Mouse (Mus musculus) kidney, embryonic 14.5 days (tissue): ENCODE results near the gene Utp4. TPM values are rescaled to one million over a fixed set of nuclear protein-coding genes. Genes with fewer than 3 reads are reported as not detected.

Experiments
- ATAC-seq: fragments of 200-750 bp; cut with Nextera tagmentation; 2 replicates; pipeline ENCODE4 v1.8.0; 2017; ENCODE audit warnings: moderate number of reproducible peaks, mild to moderate bottlenecking, moderate TSS enrichment, moderate library complexity; ENCODE audit not compliant: low FRiP score, low TSS enrichment
- H3K27ac ChIP-seq: fragments of 300-500 bp; sonication (generic); 2 replicates; pipeline ENCODE4 v1.5.1; 2014; ENCODE audit warnings: low read depth, mild to moderate bottlenecking, low read length, moderate library complexity, mixed read lengths
- H3K27me3 ChIP-seq: fragments of 300-500 bp; sonication (generic); 2 replicates; pipeline ENCODE4 v1.6.1; 2014; ENCODE audit warnings: mild to moderate bottlenecking, low read length; ENCODE audit not compliant: control insufficient read depth, insufficient read depth
- H3K36me3 ChIP-seq: fragments of 300-500 bp; sonication (generic); 2 replicates; pipeline ENCODE4 v1.6.1; 2014; ENCODE audit warnings: low read length, mixed read lengths; ENCODE audit not compliant: control insufficient read depth, insufficient read depth
- H3K4me1 ChIP-seq: fragments of 300-500 bp; sonication (generic); 2 replicates; pipeline ENCODE4 v1.6.1; 2014; ENCODE audit warnings: low read length, mixed read lengths; ENCODE audit not compliant: control insufficient read depth, insufficient read depth
- H3K4me2 ChIP-seq: fragments of 300-500 bp; sonication (generic); replicated peaks from 2 replicates; pipeline ENCODE4 v1.6.1; 2014; ENCODE audit warnings: low read depth, mild to moderate bottlenecking, low read length
- H3K4me3 ChIP-seq: fragments of 300-500 bp; sonication (generic); 2 replicates; pipeline ENCODE4 v1.5.1; 2014; ENCODE audit warnings: mild to moderate bottlenecking, low read length
- H3K9ac ChIP-seq: fragments of 300-500 bp; sonication (generic); 2 replicates; pipeline ENCODE4 v1.6.1; 2014; ENCODE audit warnings: low read depth, mild to moderate bottlenecking, low read length, moderate library complexity
- H3K9me3 ChIP-seq: fragments of 300-500 bp; sonication (generic); 2 replicates; pipeline ENCODE4 v1.6.1; 2016; ENCODE audit warnings: low read length; ENCODE audit not compliant: control insufficient read depth
- WGBS: fragments of 180-500 bp; shearing (Covaris S2); extraction: QIAGEN DNeasy Blood & Tissue Kit; methylation state at CpG from one replicate; pipeline ENCODE4 v1.1.7; 2014; 5-methylcytosine and 5-hydroxymethylcytosine counted together
- polyA plus RNA-seq: library from polyadenylated mRNA; unstranded; fragments of >200 nt; fragmentation: Nextera tagmentation; extraction: Ambion mirVana; gene quantifications from 2 replicates; pipeline ENCODE4 v1.2.1, GENCODE M21; 2014

Utp4 gene
- polyA plus RNA-seq = 72.7 and 92.6 TPM in 2 replicates

DNA sequence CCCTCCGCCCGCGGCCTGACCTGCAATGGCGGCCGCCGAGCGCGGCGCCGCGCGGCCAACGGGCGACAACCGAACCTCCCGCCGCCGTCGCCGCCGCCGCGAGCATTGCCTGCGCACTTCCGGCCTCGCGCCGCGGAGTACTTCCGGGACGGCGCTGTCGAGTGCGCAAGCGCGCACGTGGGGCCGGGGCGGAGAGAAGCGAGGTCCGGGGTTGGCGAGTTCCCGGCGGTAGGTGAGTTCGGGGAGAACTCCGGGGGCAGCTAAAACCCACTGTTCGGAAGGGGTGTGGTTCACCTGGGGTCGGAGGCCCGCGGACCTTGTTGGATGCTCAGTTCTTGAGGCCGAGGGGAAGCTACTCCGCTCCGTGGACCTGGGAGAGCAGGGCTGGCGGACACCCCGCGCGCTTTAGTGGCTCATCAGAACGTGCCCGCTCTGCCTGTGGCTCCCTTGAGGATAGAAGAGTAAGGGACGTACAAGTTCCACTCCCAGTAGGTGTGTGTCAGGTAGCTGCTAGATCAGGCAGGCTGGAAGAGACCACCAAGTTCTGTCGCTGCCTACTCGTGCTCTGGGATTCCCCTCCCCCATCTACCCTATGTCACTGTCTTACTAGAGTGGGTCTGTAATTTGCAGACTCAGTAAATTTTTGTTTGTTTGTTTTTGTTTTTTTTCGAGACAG is at the start of gene Utp4:
Utp4 (plus strand) TSS at position 156 of the 676 bp plus-strand sequence.
- peak; percentile 95 for ATAC-seq
- Histone ChIP-seq H3K27me3 (no peaks in the 10 kb centered on the region), H3K27ac (peak within 1 kb of the TSS; percentile 98), H3K36me3 (peaks cover 30% of the 10 kb centered on the region), H3K4me3 (peak within 1 kb of the TSS; percentile 91), H3K9me3 (no peaks in the 10 kb centered on the region), H3K4me2 (peak within 1 kb of the TSS; percentile 60), H3K4me1 (peaks cover 20% of the 10 kb centered on the region), H3K9ac (peak within 1 kb of the TSS; percentile 99)
- under 1% methylated on average over 39 of the region's 63 CpGs for WGBS

DNA sequence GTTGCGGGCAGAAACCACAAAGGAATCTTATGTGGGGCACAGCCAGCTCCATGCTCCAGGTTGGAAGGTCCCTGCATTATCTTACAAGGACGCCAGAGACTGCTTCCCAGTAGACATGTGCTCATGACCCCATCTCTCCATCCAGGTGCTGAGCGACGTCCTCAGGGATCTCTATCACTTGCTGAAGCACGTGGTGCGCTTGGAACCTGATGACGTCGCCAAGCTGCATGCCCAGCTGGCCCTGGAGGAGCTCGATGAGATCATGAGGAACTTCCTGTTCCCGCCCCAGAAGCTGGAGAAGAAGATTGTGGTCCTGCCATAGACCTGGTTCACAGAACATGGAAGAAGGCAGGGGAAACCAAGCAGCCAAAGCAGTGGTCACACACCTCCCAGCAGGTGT is 43.4 kb upstream of the Utp4 start:
- Histone ChIP-seq H3K36me3 (peaks cover 5% of the 10 kb centered on the region; the same call in 1 of the 2 replicates), H3K4me2 (no peak overlapping the region), H3K9me3 (no peaks in the 10 kb centered on the region), H3K27me3 (no peaks in the 10 kb centered on the region), H3K4me1 (peaks cover 3% of the 10 kb centered on the region; the same call in 1 of the 2 replicates), H3K9ac (no peak overlapping the region), H3K27ac (no peak overlapping the region), H3K4me3 (no peak overlapping the region)
- ATAC-seq = no peak
- 85% methylated on average over 10 of the region's 10 CpGs for WGBS

DNA sequence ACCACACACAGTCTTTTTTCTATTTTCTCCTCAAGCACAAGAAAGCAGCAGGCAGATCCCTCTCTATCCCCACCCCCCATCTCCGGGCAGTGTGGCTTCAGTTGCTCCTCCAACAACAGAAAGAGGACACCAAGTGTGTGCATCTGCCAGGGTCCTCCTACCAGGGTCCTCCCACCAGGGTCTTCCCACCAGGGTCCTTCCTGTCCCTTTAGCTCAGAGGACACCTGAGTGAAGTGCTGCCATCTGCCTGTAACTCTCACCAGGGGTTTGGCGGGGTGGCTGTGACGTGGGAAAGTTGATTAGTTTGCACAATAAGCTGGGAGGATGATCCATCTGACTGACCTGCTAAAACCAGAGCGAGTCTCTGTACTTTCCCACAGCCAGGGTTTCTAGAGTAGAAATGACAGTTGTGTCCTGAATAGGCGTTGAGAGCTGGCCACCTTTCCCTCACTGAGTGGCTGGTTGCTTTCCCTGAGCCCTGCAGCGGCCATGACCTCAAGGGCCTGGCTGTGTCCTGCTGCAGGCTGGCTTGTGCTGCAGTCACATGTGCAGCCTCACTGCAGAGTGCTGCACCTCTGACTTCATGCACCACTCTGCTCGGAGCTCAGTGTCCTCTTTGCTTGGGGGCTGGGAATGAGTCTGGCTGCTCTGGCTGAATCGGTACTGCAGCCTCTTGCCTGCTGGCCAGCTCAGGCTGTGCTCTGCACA is 38.7 kb upstream of the Utp4 start:
- ATAC-seq = peak; percentile 44
- Histone ChIP-seq H3K27me3 (no peaks in the 10 kb centered on the region), H3K4me1 (peaks cover 5% of the 10 kb centered on the region; the same call in 1 of the 2 replicates), H3K4me3 (no peak overlapping the region), H3K9me3 (no peaks in the 10 kb centered on the region), H3K27ac (peak overlapping the region; percentile 59; the same call in 1 of the 2 replicates), H3K9ac (no peak overlapping the region), H3K36me3 (peaks cover 5% of the 10 kb centered on the region; the same call in 1 of the 2 replicates), H3K4me2 (no peak overlapping the region)
- WGBS = 32% methylated on average over 8 of the region's 8 CpGs

DNA sequence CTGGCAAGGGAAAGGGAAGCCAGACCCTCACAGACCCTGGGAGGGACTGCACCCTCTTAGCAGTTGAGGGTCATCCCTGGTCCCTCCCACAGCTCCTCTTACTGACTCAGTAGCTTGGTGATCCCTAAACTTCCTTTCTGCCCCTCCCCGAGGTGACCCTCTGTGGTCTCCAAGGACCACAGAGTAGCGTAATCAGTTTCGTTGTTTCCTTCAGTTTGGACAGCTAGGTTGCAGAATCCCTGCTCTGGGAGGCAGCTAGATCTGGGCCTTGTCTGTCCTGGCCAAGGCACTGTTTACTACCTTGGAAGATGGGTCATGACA is 38.2 kb upstream of the Utp4 start:
- Histone ChIP-seq H3K4me3 (no peak overlapping the region), H3K9ac (no peak overlapping the region), H3K4me1 (peaks cover 5% of the 10 kb centered on the region; the same call in 1 of the 2 replicates), H3K9me3 (no peaks in the 10 kb centered on the region), H3K36me3 (peaks cover 4% of the 10 kb centered on the region; the same call in 1 of the 2 replicates), H3K4me2 (no peak overlapping the region), H3K27ac (peak overlapping the region; percentile 59; the same call in 1 of the 2 replicates), H3K27me3 (no peaks in the 10 kb centered on the region)
- WGBS = 68% methylated on average over 3 of the region's 3 CpGs
- peak; percentile 46; the same call in 1 of the 2 replicates for ATAC-seq

DNA sequence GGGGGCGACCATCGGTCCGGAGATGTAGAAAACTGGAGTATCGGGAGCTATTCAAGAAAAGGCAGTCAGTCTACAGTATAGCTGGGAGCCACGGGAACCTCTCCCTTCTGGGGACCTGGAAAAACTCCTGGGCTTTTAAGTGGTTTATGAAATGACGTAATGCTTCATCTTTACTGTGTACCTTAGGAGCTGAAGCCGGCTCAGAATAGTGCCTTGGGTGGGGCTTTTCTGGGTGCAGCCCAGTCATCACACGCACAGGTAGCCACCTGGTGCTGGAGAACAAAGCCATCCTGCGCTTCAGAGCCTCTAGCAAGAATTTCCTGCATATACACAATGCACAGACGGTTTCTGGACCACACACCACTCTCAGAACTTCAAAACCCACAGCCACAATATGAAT is 30.6 kb upstream of the Utp4 start:
- Histone ChIP-seq H3K27ac (no peak overlapping the region), H3K9me3 (no peaks in the 10 kb centered on the region), H3K27me3 (no peaks in the 10 kb centered on the region), H3K9ac (no peak overlapping the region), H3K4me1 (no peaks in the 10 kb centered on the region), H3K36me3 (no peaks in the 10 kb centered on the region), H3K4me2 (no peak overlapping the region), H3K4me3 (no peak overlapping the region)
- 90% methylated on average over 10 of the region's 10 CpGs for WGBS
- ATAC-seq = no peak

DNA sequence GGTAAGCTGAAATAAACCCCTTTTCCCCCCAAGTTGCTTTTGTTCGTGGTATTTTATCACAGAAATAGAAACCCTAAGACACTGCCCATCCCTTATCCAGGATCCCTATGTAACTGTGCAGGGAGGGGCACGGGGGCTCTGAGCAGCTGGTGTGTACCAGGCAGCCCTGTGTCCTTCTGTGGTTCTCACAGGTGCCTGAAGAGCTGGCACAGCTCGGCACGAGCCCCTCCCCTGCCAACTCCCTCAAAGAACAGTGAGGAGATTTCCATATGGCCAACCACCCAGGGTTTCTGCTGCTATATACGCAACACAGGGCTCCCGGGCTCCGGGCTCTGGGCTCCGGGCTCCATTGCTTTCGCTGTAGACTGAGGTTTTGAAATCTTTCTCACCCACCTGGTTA is 28.1 kb upstream of the Utp4 start:
- H3K4me1 ChIP-seq = no peaks in the 10 kb centered on the region
- no peak overlapping the region for H3K9ac ChIP-seq
- no peaks in the 10 kb centered on the region for H3K36me3 ChIP-seq
- H3K4me3 ChIP-seq = no peak overlapping the region
- H3K9me3 ChIP-seq = no peaks in the 10 kb centered on the region
- 0 out of 2 replicates have a peak, but pooled peaks cover 6% of the 10 kb centered on the region for H3K27me3 ChIP-seq
- no peak overlapping the region for H3K27ac ChIP-seq
- no peak for ATAC-seq
- H3K4me2 ChIP-seq = no peak overlapping the region
- 70% methylated on average over 9 of the region's 9 CpGs for WGBS

DNA sequence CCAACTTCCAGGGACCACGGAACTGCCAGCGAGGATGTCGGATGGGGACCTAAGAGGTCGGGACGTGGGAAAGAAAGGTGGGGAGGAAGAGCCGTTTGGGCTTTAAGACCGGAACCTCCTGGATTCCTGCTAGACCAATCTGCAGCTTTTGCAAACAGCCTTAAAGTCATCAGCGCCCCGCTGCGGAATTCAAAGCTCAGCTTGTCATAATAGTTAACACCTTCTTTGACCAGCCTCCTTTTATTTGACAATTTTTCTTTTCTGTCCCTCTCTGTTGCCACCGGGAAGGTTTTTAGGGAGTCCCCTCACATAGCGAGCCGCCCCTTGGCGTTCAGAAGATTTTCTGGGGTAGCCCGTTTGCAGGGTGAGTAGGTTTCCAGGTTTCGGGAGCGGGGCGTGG is 23.4 kb upstream of the Utp4 start, which contains the start of gene Has3:
Has3 (plus strand) TSS at position 192 of the 400 bp plus-strand sequence.
- peaks cover 20% of the 10 kb centered on the region for H3K4me1 ChIP-seq
- under 1% methylated on average over 18 of the region's 18 CpGs for WGBS
- no peaks in the 10 kb centered on the region for H3K9me3 ChIP-seq
- peaks cover 8% of the 10 kb centered on the region for H3K36me3 ChIP-seq
- H3K27ac ChIP-seq = no peak within 1 kb of the TSS
- ATAC-seq = no peak
- peak within 1 kb of the TSS; percentile 60 for H3K9ac ChIP-seq
- peaks cover 18% of the 10 kb centered on the region; the same call in 1 of the 2 replicates for H3K27me3 ChIP-seq
- H3K4me3 ChIP-seq = peak within 1 kb of the TSS; percentile 54
- peak within 1 kb of the TSS; percentile 98 for H3K4me2 ChIP-seq

DNA sequence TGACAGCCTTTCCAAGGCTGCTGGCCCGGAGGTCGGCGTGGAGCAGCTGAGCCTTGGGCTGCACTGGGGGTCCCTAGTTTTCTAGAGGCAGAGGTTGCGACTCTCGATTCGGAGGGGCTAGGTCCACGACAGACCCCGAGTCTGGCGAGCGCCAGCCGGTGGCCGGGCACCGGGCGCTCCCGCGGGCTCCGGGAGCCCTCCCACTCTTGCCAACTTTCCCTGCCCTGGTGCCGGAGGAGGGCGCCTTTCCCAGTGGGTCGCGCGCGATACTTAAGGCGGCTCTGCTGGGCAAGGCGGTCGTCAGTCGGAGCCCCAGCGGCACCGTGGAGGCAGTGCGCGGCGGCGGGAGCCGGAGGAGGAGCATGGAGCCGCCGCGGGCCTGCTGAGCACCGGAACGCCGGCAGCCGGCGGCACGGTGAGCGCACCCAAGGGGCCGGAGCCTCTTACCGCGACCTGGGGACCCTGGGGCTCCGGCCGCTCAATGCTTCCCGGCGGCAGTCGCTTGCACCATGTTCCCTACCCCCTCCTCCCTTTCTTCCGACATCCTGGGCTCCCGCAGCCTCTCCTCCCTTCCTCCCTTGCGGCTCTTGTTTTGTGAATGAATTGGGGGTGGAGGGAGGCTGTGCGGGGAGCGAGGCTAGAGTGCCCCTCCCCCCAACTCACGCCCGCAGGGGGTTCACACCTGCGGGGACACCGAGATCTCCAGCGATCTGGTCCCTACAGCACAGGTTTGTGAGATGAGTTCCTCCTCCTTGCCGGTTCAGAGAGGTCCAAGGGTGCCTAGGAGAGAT is 22.7 kb upstream of the Utp4 start:
- ATAC-seq = peak; percentile 56
- Histone ChIP-seq H3K27me3 (peaks cover 18% of the 10 kb centered on the region; the same call in 1 of the 2 replicates), H3K4me3 (peak overlapping the region; percentile 54), H3K4me2 (peak overlapping the region; percentile 98), H3K9ac (peak overlapping the region; percentile 60), H3K9me3 (no peaks in the 10 kb centered on the region), H3K27ac (no peak overlapping the region), H3K4me1 (peaks cover 20% of the 10 kb centered on the region), H3K36me3 (peaks cover 10% of the 10 kb centered on the region)
- under 1% methylated on average over 62 of the region's 63 CpGs for WGBS
